Mouse (Mus musculus) heart, embryonic 16.5 days (tissue): ENCODE measurements around the gene Kat6b. TPM values are rescaled to one million over a fixed set of nuclear protein-coding genes. Genes with fewer than 3 reads are reported as not detected.

ENCODE experiments used
- ATAC-seq: fragments of 200-750 bp; cut with Nextera tagmentation; replicated peaks from 2 replicates; pipeline ENCODE4 v1.8.0; 2017; ENCODE audit warnings: moderate number of reproducible peaks; ENCODE audit not compliant: insufficient read depth, low FRiP score; ENCODE audit errors: extremely low read depth
- H3K27ac ChIP-seq: fragments of 300-500 bp; sonication (generic); 2 replicates; pipeline ENCODE4 v1.5.1; 2014; ENCODE audit warnings: mild to moderate bottlenecking, low read length, control low read depth, moderate library complexity
- H3K27me3 ChIP-seq: fragments of 300-500 bp; sonication (generic); 2 replicates; pipeline ENCODE4 v1.6.1; 2014; ENCODE audit warnings: low read length, mixed read lengths; ENCODE audit not compliant: control insufficient read depth, insufficient read depth
- H3K36me3 ChIP-seq: fragments of 300-500 bp; sonication (generic); 2 replicates; pipeline ENCODE4 v1.6.1; 2014; ENCODE audit not compliant: control insufficient read depth, insufficient read depth
- H3K4me1 ChIP-seq: fragments of 300-500 bp; sonication (generic); 2 replicates; pipeline ENCODE4 v1.6.1; 2014; ENCODE audit warnings: low read length, mixed read lengths; ENCODE audit not compliant: control insufficient read depth, insufficient read depth
- H3K4me2 ChIP-seq: fragments of 300-500 bp; sonication (generic); 2 replicates; pipeline ENCODE4 v1.6.1; 2014; ENCODE audit warnings: low read depth, mild to moderate bottlenecking, control low read depth, low read length
- H3K4me3 ChIP-seq: fragments of 300-500 bp; sonication (generic); 2 replicates; pipeline ENCODE4 v1.5.1; 2014; ENCODE audit warnings: mild to moderate bottlenecking, control low read depth, low read length
- H3K9ac ChIP-seq: fragments of 300-500 bp; sonication (generic); 2 replicates; pipeline ENCODE4 v1.6.1; 2014; ENCODE audit warnings: low read length, control low read depth
- H3K9me3 ChIP-seq: fragments of 300-500 bp; sonication (generic); replicated peaks from 2 replicates; pipeline ENCODE4 v1.6.1; 2016; ENCODE audit warnings: low read length; ENCODE audit not compliant: control insufficient read depth
- WGBS: fragments of 180-500 bp; shearing (Covaris S2); extraction: QIAGEN DNeasy Blood & Tissue Kit; methylation state at CpG from one replicate; pipeline ENCODE4 v1.1.7; 2014; 5-methylcytosine and 5-hydroxymethylcytosine counted together
- polyA plus RNA-seq: library from polyadenylated mRNA; unstranded; fragments of >200 nt; fragmentation: Nextera tagmentation; extraction: Ambion mirVana; gene quantifications from 2 replicates; pipeline ENCODE4 v1.2.1, GENCODE M21; 2015

Kat6b gene
- polyA plus RNA-seq, 1 experiment from 2014 or later: 9.4 TPM

DNA sequence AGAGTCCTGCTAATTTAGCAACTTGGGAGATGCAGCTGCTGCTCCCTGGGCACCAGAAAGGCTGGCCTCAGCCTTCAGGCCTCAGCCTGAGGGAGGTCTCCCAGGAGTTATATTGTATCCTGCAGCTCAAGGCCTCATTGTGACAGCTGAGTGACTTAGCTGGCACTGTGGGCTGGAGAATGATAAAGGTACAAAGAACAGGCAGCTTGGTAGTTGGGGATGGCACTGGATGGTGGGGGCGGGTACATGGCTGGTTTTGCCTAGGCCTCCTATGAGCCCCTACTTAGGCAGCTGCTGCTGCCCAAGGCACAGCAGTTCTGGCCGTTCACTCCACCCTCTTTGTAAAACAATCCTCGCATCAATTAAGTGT, 7.9 kb downstream of the Kat6b start:
- Histone ChIP-seq H3K36me3 (no peaks in the 10 kb centered on the region), H3K27ac (no peak overlapping the region), H3K27me3 (no peaks in the 10 kb centered on the region), H3K9me3 (peaks cover 5% of the 10 kb centered on the region; the same call in 1 of the 2 replicates), H3K9ac (no peak overlapping the region), H3K4me1 (no peaks in the 10 kb centered on the region), H3K4me3 (no peak overlapping the region), H3K4me2 (no peak overlapping the region)
- 95% methylated on average over 3 of the region's 3 CpGs for WGBS
- ATAC-seq: no peak

DNA sequence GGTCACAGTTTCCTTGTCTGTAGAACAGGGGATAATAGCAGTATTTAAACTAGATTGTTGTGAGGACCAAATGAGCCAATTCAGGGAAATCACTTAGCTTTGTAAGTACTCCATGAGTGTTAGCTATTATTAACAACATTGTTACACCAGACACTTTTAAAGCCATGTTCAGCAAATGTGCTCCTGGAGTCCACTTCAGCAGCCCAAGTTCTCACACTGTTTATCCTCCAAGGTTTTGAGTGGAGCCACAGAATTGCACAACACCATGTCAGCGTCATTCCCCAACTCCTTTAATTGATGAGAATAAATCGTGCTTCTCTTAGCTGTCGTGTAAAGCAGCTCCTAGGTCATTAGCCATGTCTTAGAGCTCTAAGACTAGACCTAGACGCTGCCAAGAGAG, 8.9 kb downstream of the Kat6b start:
- H3K4me1 ChIP-seq: no peaks in the 10 kb centered on the region
- no peaks in the 10 kb centered on the region for H3K36me3 ChIP-seq
- no peak overlapping the region for H3K27ac ChIP-seq
- no peak for ATAC-seq
- WGBS: 63% methylated on average over 4 of the region's 4 CpGs
- no peak overlapping the region for H3K4me3 ChIP-seq
- no peaks in the 10 kb centered on the region for H3K27me3 ChIP-seq
- H3K9me3 ChIP-seq: peaks cover 5% of the 10 kb centered on the region; the same call in 1 of the 2 replicates
- H3K4me2 ChIP-seq: no peak overlapping the region
- H3K9ac ChIP-seq: no peak overlapping the region

DNA sequence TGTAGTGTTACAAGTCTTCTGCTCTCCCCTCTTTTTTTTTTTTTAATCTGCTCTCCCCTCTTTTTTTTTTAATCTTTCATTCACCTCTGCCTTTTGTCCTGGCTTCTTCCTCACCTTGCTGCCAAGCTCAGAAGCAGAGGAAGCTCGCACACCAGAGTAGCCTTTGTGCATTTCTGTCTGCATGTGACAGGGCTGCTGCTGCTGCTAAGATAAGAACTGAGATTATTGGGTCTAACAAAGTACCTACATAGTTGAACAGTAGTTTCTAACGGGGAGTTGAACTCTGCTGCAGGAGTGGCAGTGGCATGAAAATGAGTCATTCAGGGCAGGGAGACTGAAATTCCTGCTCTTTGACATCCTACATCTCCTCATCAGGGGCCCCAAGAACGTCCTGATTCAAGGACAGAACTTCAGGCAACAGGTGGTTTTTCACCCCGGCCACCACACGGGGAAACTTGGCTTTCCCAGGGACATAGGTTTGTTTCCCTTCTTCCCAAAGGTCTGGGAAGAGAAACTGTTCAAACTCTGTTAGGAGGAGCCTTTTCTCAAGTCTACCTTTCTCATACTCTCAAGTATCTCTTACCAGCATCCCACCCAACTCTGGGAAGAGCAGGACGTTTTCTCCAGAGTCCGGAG, 17.2 kb downstream of the Kat6b start:
- 4% methylated on average over 7 of the region's 7 CpGs for WGBS
- no peak for ATAC-seq
- H3K9ac ChIP-seq: peak overlapping the region; percentile 81

DNA sequence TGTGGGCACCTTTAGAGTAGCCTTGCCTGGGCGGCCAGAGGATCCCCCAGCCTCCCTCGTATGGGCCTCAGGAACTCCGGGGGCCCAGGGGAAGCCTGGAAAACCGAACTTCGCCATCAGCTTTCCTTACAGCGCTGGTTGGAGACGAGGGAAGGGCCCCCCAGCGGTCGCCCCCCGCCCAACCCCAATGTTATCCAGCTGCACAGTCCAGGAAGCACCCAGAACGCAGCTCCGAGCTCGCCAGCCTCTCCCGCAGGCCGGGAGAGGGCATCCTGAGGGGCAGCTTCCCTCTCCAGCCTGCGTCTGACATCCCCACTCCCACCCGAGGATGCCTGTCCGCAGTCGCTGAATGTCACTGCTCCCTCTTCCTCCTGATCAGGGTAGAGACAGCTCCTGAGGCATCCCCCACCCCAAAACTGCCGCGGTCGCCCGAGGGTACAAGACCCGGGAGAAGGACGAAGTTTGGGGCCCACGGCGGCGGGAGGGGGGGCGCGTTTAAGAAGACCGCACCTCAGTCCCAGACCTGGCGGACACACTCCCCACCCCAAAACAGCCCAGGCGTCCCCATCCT, 17.9 kb downstream of the Kat6b start:
- Histone ChIP-seq H3K36me3 (no peaks in the 10 kb centered on the region), H3K4me1 (peaks cover 35% of the 10 kb centered on the region), H3K9me3 (no peaks in the 10 kb centered on the region), H3K4me2 (peak overlapping the region; percentile 87), H3K27me3 (no peaks in the 10 kb centered on the region), H3K27ac (peak overlapping the region; percentile 94), H3K4me3 (peak overlapping the region; percentile 82), H3K9ac (peak overlapping the region; percentile 81)
- under 1% methylated on average over 27 of the region's 33 CpGs for WGBS
- ATAC-seq: no peak

More for the DNA sequence above, 17.2 kb downstream of the Kat6b start:
- H3K36me3 ChIP-seq: no peaks in the 10 kb centered on the region
- H3K4me2 ChIP-seq: peak overlapping the region; percentile 87
- peak overlapping the region; percentile 94 for H3K27ac ChIP-seq
- H3K27me3 ChIP-seq: no peaks in the 10 kb centered on the region
- peak overlapping the region; percentile 82 for H3K4me3 ChIP-seq
- H3K4me1 ChIP-seq: peaks cover 35% of the 10 kb centered on the region
- H3K9me3 ChIP-seq: no peaks in the 10 kb centered on the region

DNA sequence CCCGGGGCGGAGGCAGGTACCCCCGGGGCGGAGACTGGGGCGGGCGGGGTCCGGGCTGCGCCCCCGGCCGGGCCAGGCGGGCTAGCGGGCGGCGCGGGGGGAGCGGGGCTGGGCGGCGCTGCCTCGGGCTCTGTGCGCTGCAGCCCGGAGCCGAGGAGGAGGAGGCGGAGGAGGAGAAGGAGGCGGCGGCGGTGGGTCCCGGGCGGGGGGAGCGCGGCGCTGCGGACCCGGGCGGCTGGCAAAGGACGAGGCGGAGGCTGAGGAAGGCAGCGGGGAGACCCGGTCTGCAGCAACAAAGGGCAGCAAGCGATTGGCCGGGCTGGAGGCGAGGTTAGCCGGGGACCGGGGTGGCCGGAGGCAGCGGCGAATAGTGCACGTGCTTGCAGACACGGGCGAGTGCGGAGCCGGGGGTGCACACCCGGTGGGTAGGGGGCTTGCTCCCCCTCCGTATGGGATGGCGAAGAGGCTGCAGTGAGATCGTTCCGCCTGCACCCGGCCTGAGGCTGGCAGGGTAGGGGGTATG, 18.5 kb downstream of the Kat6b start:
- H3K4me2 ChIP-seq: peak overlapping the region; percentile 87
- H3K27ac ChIP-seq: peak overlapping the region; percentile 94
- peak overlapping the region; percentile 81 for H3K9ac ChIP-seq
- under 1% methylated on average over 52 of the region's 57 CpGs for WGBS
- H3K4me3 ChIP-seq: peak overlapping the region; percentile 82
- H3K27me3 ChIP-seq: no peaks in the 10 kb centered on the region
- H3K9me3 ChIP-seq: no peaks in the 10 kb centered on the region
- no peaks in the 10 kb centered on the region for H3K36me3 ChIP-seq
- H3K4me1 ChIP-seq: peaks cover 37% of the 10 kb centered on the region
- ATAC-seq: peak; percentile 7

DNA sequence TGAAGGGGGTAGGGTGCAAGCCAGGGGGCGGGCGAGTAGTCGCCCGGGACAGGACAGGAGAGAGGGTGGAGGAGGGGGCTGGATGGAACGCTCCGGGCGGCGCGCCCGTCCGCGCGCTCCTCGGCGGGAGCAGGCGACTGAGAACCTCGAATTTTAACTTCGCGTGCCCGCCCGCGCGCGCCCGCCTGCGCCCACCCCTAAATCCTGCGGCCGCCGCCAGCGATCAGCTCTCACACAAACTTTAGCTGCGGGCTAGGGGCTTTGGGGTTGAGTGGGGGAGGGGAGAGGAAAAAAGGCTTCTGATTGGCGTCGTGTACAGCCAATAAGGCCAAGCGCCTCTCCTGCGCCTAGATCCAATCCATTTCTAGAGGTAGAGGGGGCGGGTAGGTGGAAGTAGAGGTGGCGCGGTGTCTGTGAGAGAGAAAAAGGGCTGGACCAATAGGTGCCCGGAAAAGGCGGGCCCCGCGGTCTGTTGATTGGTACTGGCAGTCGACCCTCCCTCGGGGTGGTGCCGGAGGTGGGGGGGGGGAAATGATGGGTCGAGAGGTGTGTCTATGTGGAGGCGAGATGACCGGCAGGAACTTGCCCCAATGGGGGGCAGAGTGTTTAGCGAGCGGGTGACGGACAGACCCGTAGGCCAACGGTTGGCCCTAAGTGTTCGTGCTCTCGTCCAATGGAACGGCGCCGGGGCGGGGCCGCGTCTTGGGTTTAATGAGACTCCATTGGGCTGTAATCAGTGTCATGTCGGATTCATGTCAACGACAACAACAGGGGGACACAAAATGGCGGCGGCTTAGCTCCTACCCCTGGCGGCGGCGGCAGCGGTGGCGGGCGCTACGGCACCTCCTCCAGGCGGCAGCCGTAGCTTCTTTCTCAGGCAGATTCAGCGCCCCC, 19.2 kb downstream of the Kat6b start:
- peak; percentile 92 for ATAC-seq
- H3K27ac ChIP-seq: peak overlapping the region; percentile 96
- H3K4me3 ChIP-seq: peak overlapping the region; percentile 82
- no peaks in the 10 kb centered on the region for H3K9me3 ChIP-seq
- peak overlapping the region; percentile 87 for H3K4me2 ChIP-seq
- no peaks in the 10 kb centered on the region for H3K36me3 ChIP-seq
- H3K9ac ChIP-seq: peak overlapping the region; percentile 87
- WGBS: under 1% methylated on average over 74 of the region's 75 CpGs
- H3K4me1 ChIP-seq: peaks cover 37% of the 10 kb centered on the region
- no peaks in the 10 kb centered on the region for H3K27me3 ChIP-seq

DNA sequence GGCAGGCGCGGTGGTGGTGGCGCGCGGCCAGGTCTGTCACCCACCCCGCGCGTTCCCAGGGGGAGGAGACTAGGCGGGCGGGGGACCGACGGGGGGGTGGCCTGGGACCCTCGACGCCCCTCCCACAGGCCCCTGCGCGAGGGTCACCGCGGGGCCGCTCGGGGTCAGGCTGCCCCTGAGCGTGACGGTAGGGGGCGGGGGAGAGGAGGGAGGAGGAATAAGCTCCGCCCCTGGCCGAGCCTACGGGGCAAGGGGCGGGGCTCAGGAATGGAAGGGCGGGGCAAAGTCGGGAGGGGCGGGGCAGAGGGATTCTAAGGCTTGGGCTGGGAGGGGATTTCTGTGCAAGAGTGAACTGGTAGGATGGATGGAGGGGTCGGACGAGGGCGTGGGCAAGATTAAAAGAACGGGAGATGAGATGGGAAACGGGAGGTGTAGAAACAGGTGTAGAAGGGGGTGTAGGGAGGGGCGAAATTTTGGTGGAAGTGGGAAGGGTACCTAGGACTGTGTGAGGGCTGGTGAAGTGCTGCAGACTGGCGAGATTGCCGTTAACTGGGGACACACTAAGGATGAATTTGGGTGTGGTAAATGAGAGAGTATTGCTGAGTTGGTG, 19.9 kb downstream of the Kat6b start:
- H3K4me1 ChIP-seq: peaks cover 37% of the 10 kb centered on the region
- peak overlapping the region; percentile 71 for H3K4me3 ChIP-seq
- H3K27ac ChIP-seq: peak overlapping the region; percentile 96
- peak overlapping the region; percentile 87 for H3K9ac ChIP-seq
- under 1% methylated on average over 37 of the region's 38 CpGs for WGBS
- H3K27me3 ChIP-seq: no peaks in the 10 kb centered on the region
- peak; percentile 41 for ATAC-seq
- no peaks in the 10 kb centered on the region for H3K9me3 ChIP-seq
- no peaks in the 10 kb centered on the region for H3K36me3 ChIP-seq
- H3K4me2 ChIP-seq: peak overlapping the region; percentile 74

DNA sequence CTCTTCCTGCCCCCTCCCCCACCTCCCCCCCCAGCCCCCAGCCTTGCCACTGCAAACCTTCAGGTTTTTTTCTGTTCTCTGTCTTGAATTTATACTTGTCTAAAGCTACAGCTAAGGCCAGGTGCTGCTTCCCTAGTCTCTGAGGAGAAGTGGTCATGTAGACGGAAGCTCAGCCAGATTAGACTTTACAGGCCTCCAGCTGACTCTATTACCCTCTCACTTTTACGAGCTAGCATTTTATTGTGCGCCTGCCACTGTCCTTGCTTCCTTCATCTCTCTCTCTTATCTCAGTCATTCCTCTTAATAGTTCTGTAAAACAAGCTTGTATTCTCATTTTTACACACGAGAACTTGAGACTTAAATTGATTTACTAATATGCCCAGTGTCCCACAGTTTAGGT, 23.8 kb downstream of the Kat6b start:
- Histone ChIP-seq H3K9me3 (no peaks in the 10 kb centered on the region), H3K27ac (no peak overlapping the region), H3K27me3 (no peaks in the 10 kb centered on the region), H3K4me1 (peaks cover 26% of the 10 kb centered on the region), H3K36me3 (no peaks in the 10 kb centered on the region), H3K4me2 (no peak overlapping the region), H3K9ac (no peak overlapping the region), H3K4me3 (no peak overlapping the region)
- ATAC-seq: no peak
- WGBS: 49% methylated on average over 4 of the region's 4 CpGs
